Mouse (Mus musculus): Measurements from ENCODE around the gene Aloxe3. TPM values are rescaled to one million over a fixed set of nuclear protein-coding genes. Genes with fewer than 3 reads are reported as not detected.
A peak's percentile ranks its signal among the peaks of the same experiment; 100 is the strongest.

Gene Aloxe3
- polyA plus RNA-seq, 1 experiment from 2014 or later: 0.47 TPM

- Histone ChIP-seq H3K27me3 (0 out of 2 replicates have a peak, but pooled peaks cover 4% of the 10 kb centered on the region), H3K9me3 (no peaks in the 10 kb centered on the region), H3K4me2 (replicated peaks) (no peak overlapping the region), H3K36me3 (no peaks in the 10 kb centered on the region), H3K9ac (no peak overlapping the region), H3K4me3 (no peak overlapping the region), H3K27ac (no peak overlapping the region), H3K4me1 (no peaks in the 10 kb centered on the region)
- 24% methylated on average over 7 of the region's 7 CpGs for WGBS
- no peak for ATAC-seq (ENCODE audit: insufficient number of reproducible peaks, insufficient read depth, low FRiP score, low TSS enrichment)
Measured at GRCm38 (mm10) chr11:69171626-69172025, 45.9 kb downstream of the Aloxe3 start.

- no peaks in the 10 kb centered on the region for H3K4me1 ChIP-seq
- 0 out of 2 replicates have a peak, but pooled peaks cover 4% of the 10 kb centered on the region for H3K27me3 ChIP-seq
- no peak overlapping the region for H3K4me2 ChIP-seq (replicated peaks)
- no peaks in the 10 kb centered on the region for H3K9me3 ChIP-seq
- H3K36me3 ChIP-seq: no peaks in the 10 kb centered on the region
- WGBS: 82% methylated on average over 2 of the region's 2 CpGs
- ATAC-seq (ENCODE audit: insufficient number of reproducible peaks, insufficient read depth, low FRiP score, low TSS enrichment): no peak
- H3K4me3 ChIP-seq: no peak overlapping the region
- no peak overlapping the region for H3K27ac ChIP-seq
- H3K9ac ChIP-seq: no peak overlapping the region
Measured at GRCm38 (mm10) chr11:69172606-69173005, 46.9 kb downstream of the Aloxe3 start.

GRCm38 (mm10) chr11:69174722-69175121 is 49.0 kb downstream of the Aloxe3 start:
- H3K4me1 ChIP-seq: no peaks in the 10 kb centered on the region
- no peak overlapping the region for H3K27ac ChIP-seq
- no peaks in the 10 kb centered on the region for H3K27me3 ChIP-seq
- no peak for ATAC-seq (ENCODE audit: insufficient number of reproducible peaks, insufficient read depth, low FRiP score, low TSS enrichment)
- H3K4me2 ChIP-seq (replicated peaks): no peak overlapping the region
- no peaks in the 10 kb centered on the region for H3K36me3 ChIP-seq
- no peaks in the 10 kb centered on the region for H3K9me3 ChIP-seq
- 85% methylated on average over 7 of the region's 7 CpGs for WGBS
- H3K9ac ChIP-seq: no peak overlapping the region
- no peak overlapping the region for H3K4me3 ChIP-seq

GRCm38 (mm10) chr11:69178525-69178924 is 52.8 kb downstream of the Aloxe3 start:
- no peak overlapping the region for H3K4me2 ChIP-seq (replicated peaks)
- no peak overlapping the region for H3K9ac ChIP-seq
- ATAC-seq (ENCODE audit: insufficient number of reproducible peaks, insufficient read depth, low FRiP score, low TSS enrichment): no peak
- no peaks in the 10 kb centered on the region for H3K36me3 ChIP-seq
- 83% methylated on average over 3 of the region's 3 CpGs for WGBS
- no peaks in the 10 kb centered on the region for H3K9me3 ChIP-seq
- H3K4me3 ChIP-seq: no peak overlapping the region
- no peak overlapping the region for H3K27ac ChIP-seq
- H3K27me3 ChIP-seq: no peaks in the 10 kb centered on the region
- H3K4me1 ChIP-seq: no peaks in the 10 kb centered on the region

GRCm38 (mm10) chr11:69179512-69179911 is 53.8 kb downstream of the Aloxe3 start:
- H3K9ac ChIP-seq: no peak overlapping the region
- no peak for ATAC-seq (ENCODE audit: insufficient number of reproducible peaks, insufficient read depth, low FRiP score, low TSS enrichment)
- H3K4me3 ChIP-seq: no peak overlapping the region
- H3K27me3 ChIP-seq: no peaks in the 10 kb centered on the region
- H3K4me2 ChIP-seq (replicated peaks): no peak overlapping the region
- H3K9me3 ChIP-seq: no peaks in the 10 kb centered on the region
- H3K36me3 ChIP-seq: no peaks in the 10 kb centered on the region
- H3K4me1 ChIP-seq: no peaks in the 10 kb centered on the region
- no peak overlapping the region for H3K27ac ChIP-seq
- 73% methylated on average over 3 of the region's 3 CpGs for whole genome bisulfite sequencing

- WGBS: 88% methylated on average over 4 of the region's 4 CpGs
- Histone ChIP-seq H3K4me3 (no peak overlapping the region), H3K4me2 (replicated peaks) (no peak overlapping the region), H3K9ac (no peak overlapping the region), H3K36me3 (no peaks in the 10 kb centered on the region), H3K9me3 (no peaks in the 10 kb centered on the region), H3K4me1 (no peaks in the 10 kb centered on the region), H3K27ac (no peak overlapping the region), H3K27me3 (no peaks in the 10 kb centered on the region)
- no peak for ATAC-seq (ENCODE audit: insufficient number of reproducible peaks, insufficient read depth, low FRiP score, low TSS enrichment)
Measured at GRCm38 (mm10) chr11:69180120-69180519, 54.4 kb downstream of the Aloxe3 start.

- Histone ChIP-seq H3K4me3 (no peak overlapping the region), H3K27ac (no peak overlapping the region), H3K9ac (no peak overlapping the region), H3K27me3 (no peaks in the 10 kb centered on the region), H3K4me2 (replicated peaks) (no peak overlapping the region), H3K9me3 (no peaks in the 10 kb centered on the region), H3K4me1 (no peaks in the 10 kb centered on the region), H3K36me3 (no peaks in the 10 kb centered on the region)
- WGBS: 83% methylated on average over 5 of the region's 5 CpGs
- ATAC-seq (ENCODE audit: insufficient number of reproducible peaks, insufficient read depth, low FRiP score, low TSS enrichment): no peak
Measured at GRCm38 (mm10) chr11:69185031-69185430, 59.3 kb downstream of the Aloxe3 start.

- Histone ChIP-seq H3K9me3 (no peaks in the 10 kb centered on the region), H3K4me3 (no peak overlapping the region), H3K4me2 (replicated peaks) (no peak overlapping the region), H3K4me1 (no peaks in the 10 kb centered on the region), H3K36me3 (no peaks in the 10 kb centered on the region), H3K9ac (no peak overlapping the region), H3K27ac (no peak overlapping the region), H3K27me3 (no peaks in the 10 kb centered on the region)
- 84% methylated on average over 6 of the region's 6 CpGs for WGBS
- no peak for ATAC-seq (ENCODE audit: insufficient number of reproducible peaks, insufficient read depth, low FRiP score, low TSS enrichment)
Measured at GRCm38 (mm10) chr11:69185936-69186335, 60.2 kb downstream of the Aloxe3 start.

GRCm38 (mm10) chr11:69192840-69193239 is 67.1 kb downstream of the Aloxe3 start:
- peaks cover 8% of the 10 kb centered on the region; the same call in 1 of the 2 replicates for H3K4me1 ChIP-seq
- 2% methylated on average over 1 of the region's 1 CpGs for WGBS
- no peak overlapping the region for H3K27ac ChIP-seq
- no peak for ATAC-seq (ENCODE audit: insufficient number of reproducible peaks, insufficient read depth, low FRiP score, low TSS enrichment)
- no peak overlapping the region for H3K4me3 ChIP-seq
- H3K36me3 ChIP-seq: no peaks in the 10 kb centered on the region
- H3K9me3 ChIP-seq: no peaks in the 10 kb centered on the region
- H3K4me2 ChIP-seq (replicated peaks): no peak overlapping the region
- no peak overlapping the region for H3K9ac ChIP-seq
- H3K27me3 ChIP-seq: peaks cover 18% of the 10 kb centered on the region

GRCm38 (mm10) chr11:69196766-69197165 is 71.1 kb downstream of the Aloxe3 start:
- H3K4me1 ChIP-seq: peaks cover 8% of the 10 kb centered on the region; the same call in 1 of the 2 replicates
- peak overlapping the region; percentile 22; the same call in 1 of the 2 replicates for H3K4me3 ChIP-seq
- no peaks in the 10 kb centered on the region for H3K9me3 ChIP-seq
- peak overlapping the region; percentile 46 for H3K4me2 ChIP-seq (replicated peaks)
- 9% methylated on average over 5 of the region's 5 CpGs for WGBS
- no peak overlapping the region for H3K27ac ChIP-seq
- no peaks in the 10 kb centered on the region for H3K36me3 ChIP-seq
- peak overlapping the region; percentile 17; the same call in 1 of the 2 replicates for H3K9ac ChIP-seq
- peaks cover 32% of the 10 kb centered on the region for H3K27me3 ChIP-seq
- ATAC-seq (ENCODE audit: insufficient number of reproducible peaks, insufficient read depth, low FRiP score, low TSS enrichment): no peak

GRCm38 (mm10) chr11:69197194-69197593 is 71.5 kb downstream of the Aloxe3 start:
- peaks cover 8% of the 10 kb centered on the region; the same call in 1 of the 2 replicates for H3K4me1 ChIP-seq
- H3K9me3 ChIP-seq: no peaks in the 10 kb centered on the region
- peak overlapping the region; percentile 22 for H3K4me3 ChIP-seq
- under 1% methylated on average over 14 of the region's 14 CpGs for WGBS
- H3K36me3 ChIP-seq: no peaks in the 10 kb centered on the region
- peak overlapping the region; percentile 46 for H3K4me2 ChIP-seq (replicated peaks)
- ATAC-seq (ENCODE audit: insufficient number of reproducible peaks, insufficient read depth, low FRiP score, low TSS enrichment): no peak
- no peak overlapping the region for H3K27ac ChIP-seq
- H3K9ac ChIP-seq: peak overlapping the region; percentile 17; the same call in 1 of the 2 replicates
- H3K27me3 ChIP-seq: peaks cover 32% of the 10 kb centered on the region

GRCm38 (mm10) chr11:69197743-69198142 is 72.0 kb downstream of the Aloxe3 start, which contains the start of gene Alox8:
TSS of gene Alox8 (minus strand) at chr11:69197843.
- H3K27ac ChIP-seq: no peak within 1 kb of the TSS
- peaks cover 8% of the 10 kb centered on the region; the same call in 1 of the 2 replicates for H3K4me1 ChIP-seq
- no peak for ATAC-seq (ENCODE audit: insufficient number of reproducible peaks, insufficient read depth, low FRiP score, low TSS enrichment)
- WGBS: 30% methylated on average over 6 of the region's 6 CpGs
- no peaks in the 10 kb centered on the region for H3K9me3 ChIP-seq
- peak within 1 kb of the TSS; percentile 17; the same call in 1 of the 2 replicates for H3K9ac ChIP-seq
- H3K4me3 ChIP-seq: peak within 1 kb of the TSS; percentile 22
- H3K4me2 ChIP-seq (replicated peaks): peak within 1 kb of the TSS; percentile 46
- H3K27me3 ChIP-seq: peaks cover 32% of the 10 kb centered on the region
- no peaks in the 10 kb centered on the region for H3K36me3 ChIP-seq

Data from embryonic facial prominence, embryonic 12.5 days (tissue).